Mouse (Mus musculus): ENCODE measurements around the gene Fbxl14. TPM values are rescaled to one million over a fixed set of nuclear protein-coding genes. Genes with fewer than 3 reads are reported as not detected.
"Not testable (repeated sequence)": the region's sequence is repeated elsewhere in the genome, so short reads cannot be mapped to it uniquely, and the experiment has no call there.

Gene Fbxl14
- polyA plus RNA-seq (2015; fragmentation: Nextera tagmentation; extraction: Ambion mirVana) = 3.2 and 3.3 TPM in 2 replicates

- peak; percentile 87 for ATAC-seq (ENCODE audit: low FRiP score)
- Histone ChIP-seq H3K4me2 (peak within 1 kb of the TSS; percentile 100), H3K4me1 (replicated peaks) (peaks cover 54% of the 10 kb centered on the region), H3K36me3 (peaks cover 4% of the 10 kb centered on the region), H3K27ac (peak within 1 kb of the TSS; percentile 99), H3K9ac (peak within 1 kb of the TSS; percentile 97), H3K4me3 (peak within 1 kb of the TSS; percentile 88), H3K9me3 (no peaks in the 10 kb centered on the region), H3K27me3 (no peaks in the 10 kb centered on the region)
- 2% methylated on average over 23 of the region's 101 CpGs for WGBS
Measured at GRCm38 (mm10) chr6:119479343-119479875, at the start of gene Fbxl14. Gene Fbxl14, plus strand, starts transcription at chr6:119479668.

GRCm38 (mm10) chr6:119430508-119430907 lies 49.0 kb upstream of the Fbxl14 start:
- Histone ChIP-seq H3K4me1 (replicated peaks) (no peaks in the 10 kb centered on the region), H3K36me3 (peaks cover 2% of the 10 kb centered on the region; the same call in 1 of the 2 replicates), H3K9me3 (no peaks in the 10 kb centered on the region), H3K9ac (no peak overlapping the region), H3K4me2 (no peak overlapping the region), H3K27me3 (no peaks in the 10 kb centered on the region), H3K27ac (no peak overlapping the region), H3K4me3 (no peak overlapping the region)
- WGBS = 38% methylated on average over 2 of the region's 2 CpGs
- no peak for ATAC-seq (ENCODE audit: low FRiP score)

GRCm38 (mm10) chr6:119431751-119432324 lies 47.6 kb upstream of the Fbxl14 start:
- Histone ChIP-seq H3K9ac (no peak overlapping the region), H3K9me3 (no peaks in the 10 kb centered on the region), H3K4me1 (replicated peaks) (no peaks in the 10 kb centered on the region), H3K27me3 (no peaks in the 10 kb centered on the region), H3K27ac (no peak overlapping the region), H3K4me2 (no peak overlapping the region), H3K36me3 (peaks cover 2% of the 10 kb centered on the region; the same call in 1 of the 2 replicates), H3K4me3 (no peak overlapping the region)
- no peak for ATAC-seq (ENCODE audit: low FRiP score)
- WGBS = 85% methylated on average over 6 of the region's 6 CpGs

GRCm38 (mm10) chr6:119434394-119434793 lies 45.1 kb upstream of the Fbxl14 start:
- Histone ChIP-seq H3K9me3 (no peaks in the 10 kb centered on the region), H3K27ac (no peak overlapping the region), H3K4me1 (replicated peaks) (peaks cover 9% of the 10 kb centered on the region), H3K4me2 (no peak overlapping the region), H3K36me3 (peaks cover 2% of the 10 kb centered on the region; the same call in 1 of the 2 replicates), H3K9ac (no peak overlapping the region), H3K27me3 (no peaks in the 10 kb centered on the region), H3K4me3 (no peak overlapping the region)
- 91% methylated on average over 4 of the region's 4 CpGs for WGBS
- ATAC-seq (ENCODE audit: low FRiP score) = no peak

- Histone ChIP-seq H3K9me3 (no peaks in the 10 kb centered on the region), H3K36me3 (peaks cover 2% of the 10 kb centered on the region; the same call in 1 of the 2 replicates), H3K27me3 (no peaks in the 10 kb centered on the region), H3K9ac (peak overlapping the region; percentile 35; the same call in 1 of the 2 replicates), H3K4me3 (no peak overlapping the region), H3K27ac (peak overlapping the region; percentile 4; the same call in 1 of the 2 replicates), H3K4me1 (replicated peaks) (peaks cover 9% of the 10 kb centered on the region), H3K4me2 (no peak overlapping the region)
- peak; percentile 79 for ATAC-seq (ENCODE audit: low FRiP score)
- 37% methylated on average over 8 of the region's 8 CpGs for WGBS
Measured at GRCm38 (mm10) chr6:119437894-119438761, 41.3 kb upstream of the Fbxl14 start.

GRCm38 (mm10) chr6:119442729-119443128 lies 36.7 kb upstream of the Fbxl14 start:
- not testable (repeated sequence) for H3K27ac ChIP-seq; H3K27me3 ChIP-seq; H3K9ac ChIP-seq; H3K36me3 ChIP-seq; ATAC-seq (ENCODE audit: low FRiP score); H3K9me3 ChIP-seq; H3K4me2 ChIP-seq; H3K4me3 ChIP-seq
- H3K4me1 ChIP-seq (replicated peaks) = peaks cover 15% of the 10 kb centered on the region
- 76% methylated on average over 5 of the region's 5 CpGs for WGBS

GRCm38 (mm10) chr6:119443742-119444645 lies 35.5 kb upstream of the Fbxl14 start:
- Histone ChIP-seq H3K9me3 (no peaks in the 10 kb centered on the region), H3K4me3 (no peak overlapping the region), H3K36me3 (no peaks in the 10 kb centered on the region), H3K27me3 (no peaks in the 10 kb centered on the region), H3K27ac (peak overlapping the region; percentile 55; the same call in 1 of the 2 replicates), H3K4me1 (replicated peaks) (peaks cover 15% of the 10 kb centered on the region), H3K4me2 (peak overlapping the region; percentile 29; the same call in 1 of the 2 replicates), H3K9ac (no peak overlapping the region)
- WGBS = 48% methylated on average over 12 of the region's 12 CpGs
- ATAC-seq (ENCODE audit: low FRiP score) = peak; percentile 62

GRCm38 (mm10) chr6:119445671-119446607 lies 33.5 kb upstream of the Fbxl14 start:
- Histone ChIP-seq H3K27ac (no peak overlapping the region), H3K36me3 (no peaks in the 10 kb centered on the region), H3K9me3 (no peaks in the 10 kb centered on the region), H3K4me1 (replicated peaks) (peaks cover 30% of the 10 kb centered on the region), H3K4me3 (no peak overlapping the region), H3K27me3 (peaks cover 8% of the 10 kb centered on the region; the same call in 1 of the 2 replicates), H3K9ac (no peak overlapping the region), H3K4me2 (no peak overlapping the region)
- ATAC-seq (ENCODE audit: low FRiP score) = no peak
- WGBS = 80% methylated on average over 11 of the region's 11 CpGs

GRCm38 (mm10) chr6:119448321-119449059 lies 31.0 kb upstream of the Fbxl14 start:
- H3K36me3 ChIP-seq = no peaks in the 10 kb centered on the region
- no peak overlapping the region for H3K27ac ChIP-seq
- no peaks in the 10 kb centered on the region for H3K9me3 ChIP-seq
- H3K4me1 ChIP-seq (replicated peaks) = peaks cover 48% of the 10 kb centered on the region
- no peak for ATAC-seq (ENCODE audit: low FRiP score)
- H3K4me3 ChIP-seq = peak overlapping the region; percentile 24
- peak overlapping the region; percentile 56 for H3K4me2 ChIP-seq
- H3K27me3 ChIP-seq = peaks cover 8% of the 10 kb centered on the region; the same call in 1 of the 2 replicates
- WGBS = 6% methylated on average over 18 of the region's 18 CpGs
- peak overlapping the region; percentile 53; the same call in 1 of the 2 replicates for H3K9ac ChIP-seq

GRCm38 (mm10) chr6:119449060-119449499 lies 30.4 kb upstream of the Fbxl14 start:
- peak overlapping the region; percentile 53; the same call in 1 of the 2 replicates for H3K9ac ChIP-seq
- 5% methylated on average over 16 of the region's 23 CpGs for WGBS
- 0 out of 2 replicates have a peak, but pooled peaks have one; percentile 19 for ATAC-seq (ENCODE audit: low FRiP score)

More at GRCm38 (mm10) chr6:119449060-119449499, 30.4 kb upstream of the Fbxl14 start:
- peak overlapping the region; percentile 24 for H3K4me3 ChIP-seq
- H3K4me1 ChIP-seq (replicated peaks) = peaks cover 44% of the 10 kb centered on the region
- peaks cover 8% of the 10 kb centered on the region; the same call in 1 of the 2 replicates for H3K27me3 ChIP-seq
- H3K9me3 ChIP-seq = no peaks in the 10 kb centered on the region
- H3K4me2 ChIP-seq = peak overlapping the region; percentile 56
- H3K36me3 ChIP-seq = no peaks in the 10 kb centered on the region
- H3K27ac ChIP-seq = no peak overlapping the region
